Mouse (Mus musculus): ENCODE results near the gene Trim7.
"Not testable (repeated sequence)": the region's sequence is repeated elsewhere in the genome, so short reads cannot be mapped to it uniquely, and the experiment has no call there.

Trim7 gene

GRCm38 (mm10) chr11:48898812-48899431 lies 73.0 kb downstream of the Trim7 start:
- DNase-seq (ENCODE audit: low spot score in 2 of 2), result no peak

- DNase-seq (ENCODE audit: low spot score in 2 of 2), result not testable (repeated sequence)
Measured at GRCm38 (mm10) chr11:48900654-48901566, 75.0 kb downstream of the Trim7 start.

DNA sequence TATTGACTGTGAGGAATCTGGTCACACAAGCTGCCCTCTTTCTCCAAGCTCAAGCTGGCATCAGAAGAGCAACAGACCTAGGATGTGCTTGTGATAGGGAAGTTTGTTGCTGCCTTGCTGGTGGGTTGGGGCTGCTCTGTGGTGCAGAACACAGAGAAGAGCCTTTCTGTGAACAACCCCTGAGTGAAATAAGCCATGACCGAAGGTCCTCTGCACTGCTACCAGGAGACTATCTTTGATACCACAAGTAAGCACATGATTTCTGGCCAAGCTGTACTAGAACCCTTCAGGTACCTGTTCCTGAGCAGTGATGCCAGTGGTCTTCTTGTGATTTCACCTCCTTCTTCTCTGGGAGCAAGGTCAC lies 75.6 kb downstream of the Trim7 start:
- DNase-seq (ENCODE audit: low spot score in 2 of 2), result not testable (repeated sequence)
